Mouse (Mus musculus) frontal cortex, adult (tissue): ENCODE measurements at regions not wholly inside any gene's neighbourhood (a gene's known extent, or its start where the extent isn't known, plus 50 kb on each side); places are given as distances from the start of the nearest gene placed in this dataset.
"Not testable (repeated sequence)": the region's sequence is repeated elsewhere in the genome, so short reads cannot be mapped to it uniquely, and the experiment has no call there.

Experiments
- ATAC-seq: cut with Nextera tagmentation; 2 replicates; pipeline ENCODE4 v1.9.2; 2017; ENCODE audit warnings: mild to moderate bottlenecking, moderate library complexity, mixed read lengths; ENCODE audit not compliant: low TSS enrichment

DNA sequence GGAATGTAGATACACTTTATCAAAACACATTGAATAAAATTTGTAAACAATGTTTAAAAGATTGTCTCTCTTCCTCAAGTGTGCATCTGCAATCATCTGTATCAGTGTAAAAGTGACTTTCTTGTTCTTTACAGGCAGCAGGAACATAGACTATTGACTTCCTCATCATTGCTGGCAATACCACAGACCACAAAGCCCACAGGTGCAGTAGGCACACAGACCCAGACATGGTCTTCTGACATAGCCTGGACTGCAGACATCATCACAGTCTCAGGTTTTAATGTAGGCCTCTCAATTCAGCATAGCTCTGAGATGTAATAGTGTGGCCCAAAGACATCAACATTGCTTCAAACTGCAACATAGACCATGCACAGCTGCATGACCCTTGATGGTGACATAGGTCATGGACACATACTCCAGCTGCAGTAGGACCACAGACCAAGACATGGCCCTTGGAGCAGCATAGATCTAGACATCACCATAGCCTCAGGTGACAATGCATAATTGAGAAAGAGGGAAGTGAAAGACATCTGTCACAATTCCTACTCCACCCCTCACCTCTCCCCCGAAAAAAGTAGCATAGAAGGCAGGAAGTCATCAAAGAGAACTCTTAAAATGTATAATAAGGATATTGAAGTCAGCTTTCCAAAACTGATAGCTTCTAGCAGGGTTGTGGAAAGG lies 74.1 kb upstream of the Speer2 start:
- ATAC-seq, result no peak

DNA sequence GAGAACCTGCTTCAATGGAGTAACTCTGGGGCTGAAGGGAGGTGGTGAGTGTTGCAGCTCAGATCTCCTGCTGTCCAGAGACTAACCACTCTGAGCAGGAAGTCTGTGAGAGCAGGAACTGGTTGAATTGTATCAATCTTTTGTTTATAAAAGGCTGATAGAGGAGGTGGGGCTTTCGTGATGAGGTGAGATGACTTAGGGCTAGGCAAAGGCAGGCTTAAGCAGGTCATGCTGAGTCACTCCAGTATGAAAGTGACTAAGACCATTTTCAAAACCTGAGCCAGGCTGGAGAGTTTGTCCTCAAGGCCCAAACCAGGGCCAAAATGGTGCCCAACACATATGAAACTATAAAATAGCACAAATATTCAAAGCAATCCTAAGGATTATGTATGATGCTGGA lies 80.1 kb upstream of the Speer2 start:
- no peak for ATAC-seq

DNA sequence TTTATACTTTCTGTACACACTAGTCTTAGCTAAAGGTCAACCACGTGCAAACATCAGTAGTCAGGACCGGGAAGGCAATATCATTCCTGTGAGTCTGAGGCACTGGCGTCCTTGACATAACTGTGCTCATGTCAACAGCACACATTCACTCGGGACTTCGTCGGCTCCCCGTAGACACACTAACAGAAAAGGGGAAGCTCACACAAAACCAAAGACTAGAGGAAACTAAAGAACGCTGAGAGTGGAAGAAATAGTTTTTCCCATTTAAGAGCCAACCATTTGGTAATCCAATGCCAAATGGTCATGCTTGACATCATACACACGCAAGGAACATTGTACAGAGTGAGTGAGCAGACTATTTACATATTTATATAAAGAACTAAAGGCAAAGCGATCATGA lies 85.2 kb upstream of the Speer2 start:
- peak; percentile 52; the same call in 1 of the 2 replicates for ATAC-seq

DNA sequence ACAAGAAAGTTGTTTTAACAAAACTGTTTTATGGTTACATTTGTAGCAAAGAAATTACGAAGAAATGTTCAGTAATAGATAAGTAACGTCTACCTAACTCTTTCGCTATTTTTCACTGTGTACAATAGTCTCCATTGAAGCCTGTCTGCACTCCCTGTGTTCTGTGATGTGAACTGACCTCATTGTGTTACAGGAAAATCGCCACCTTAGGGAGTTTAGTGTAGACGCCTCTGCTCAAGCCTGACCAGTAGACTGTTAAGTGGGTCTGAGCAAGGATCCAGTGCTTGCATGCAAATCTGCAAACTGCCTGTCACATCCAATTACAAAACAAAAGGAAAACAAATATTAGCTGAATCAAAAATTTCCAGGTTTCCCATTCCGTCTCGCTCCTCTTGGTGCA lies 85.8 kb upstream of the Speer2 start:
- peak; percentile 50 for ATAC-seq

DNA sequence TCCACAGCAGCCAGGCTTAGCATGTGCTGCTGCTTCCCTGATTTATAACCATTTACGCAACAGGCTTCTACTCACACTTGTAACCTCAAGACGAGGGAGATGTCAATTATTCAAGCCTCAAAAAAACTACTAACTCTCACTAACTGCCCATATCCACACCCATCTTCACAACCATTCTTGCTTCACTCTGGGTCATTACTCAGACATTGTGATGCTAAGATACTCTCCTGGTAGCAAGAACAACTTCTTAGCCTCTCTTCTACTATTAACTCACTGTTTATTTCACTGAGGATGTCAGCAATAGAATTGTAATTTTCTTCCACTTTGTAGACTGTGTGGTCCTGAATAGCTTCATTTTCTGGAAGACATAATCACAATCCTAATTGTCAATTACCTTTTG lies 88.0 kb upstream of the Speer2 start:
- no peak for ATAC-seq

DNA sequence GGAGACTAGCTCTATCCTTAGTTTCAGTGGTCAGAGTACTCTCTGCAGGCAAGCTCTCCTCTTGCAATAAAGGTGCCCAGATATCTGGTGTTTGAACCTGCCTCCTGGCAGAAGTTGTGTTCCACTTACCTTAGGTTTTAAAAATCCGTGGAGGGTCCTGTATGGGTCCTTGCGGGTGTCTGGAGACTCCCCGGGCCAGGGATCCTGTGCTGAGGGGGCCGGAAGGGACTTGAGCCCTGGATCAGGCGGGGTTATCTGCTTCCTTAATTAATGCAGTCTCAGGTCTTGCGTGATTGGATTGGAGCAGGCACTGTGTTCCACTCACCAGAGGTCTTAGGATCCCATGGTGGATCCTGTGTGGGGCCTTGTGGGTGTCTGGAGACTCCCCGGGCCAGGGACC lies 103.0 kb upstream of the Speer2 start:
- ATAC-seq, result not testable (repeated sequence)

DNA sequence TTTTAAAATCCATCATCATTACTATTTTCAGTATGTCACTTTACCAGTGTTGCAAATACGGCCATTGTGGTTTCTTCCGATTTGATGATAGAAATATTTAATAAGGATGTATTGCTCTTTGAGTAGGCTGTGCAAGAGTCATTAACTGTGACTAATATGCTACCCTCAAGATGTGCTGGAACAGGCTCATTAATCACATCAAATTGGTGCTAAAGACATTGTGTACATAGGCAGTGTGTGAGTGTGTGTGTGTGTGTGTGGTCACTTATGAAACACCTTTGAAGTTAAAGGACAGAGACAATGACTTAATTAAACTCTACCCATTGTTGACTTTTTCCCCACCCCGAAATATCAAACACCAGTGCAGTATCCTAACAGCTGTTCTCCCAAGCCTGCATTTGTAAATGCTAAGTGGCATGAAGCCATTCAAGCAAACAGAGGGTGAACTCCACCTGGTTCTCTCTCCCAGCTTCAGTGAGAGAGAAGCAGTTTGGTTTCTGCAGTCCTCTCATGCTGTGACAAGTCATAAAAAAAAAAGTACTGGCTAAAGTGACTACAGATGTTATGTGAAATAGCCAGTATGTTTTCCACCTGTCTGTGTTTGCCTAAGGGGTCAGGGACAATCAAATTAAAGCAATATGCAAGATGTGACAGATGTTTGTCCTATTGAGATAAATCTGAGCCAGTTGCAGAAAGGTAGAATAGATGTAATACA lies 116.4 kb upstream of the Speer2 start:
- ATAC-seq, result no peak

DNA sequence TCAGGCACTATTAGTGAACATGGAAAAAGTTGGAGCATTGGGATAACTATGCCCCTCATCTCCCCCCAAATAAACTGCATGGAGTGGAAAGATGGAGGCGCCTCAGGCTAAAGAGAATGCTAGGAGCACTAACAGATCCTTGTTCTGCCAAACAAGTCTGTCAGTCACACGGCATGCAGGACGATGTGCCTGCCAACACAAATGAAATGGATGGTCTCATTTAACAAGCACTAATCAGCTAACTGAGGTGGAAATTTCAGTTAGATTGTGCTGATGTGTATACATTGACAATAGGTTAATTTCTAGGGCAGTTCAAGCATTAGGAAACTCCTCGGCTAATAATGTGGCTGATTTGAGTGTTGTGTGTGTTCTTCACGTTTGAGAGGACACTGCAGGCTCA lies 120.8 kb upstream of the Speer2 start:
- no peak for ATAC-seq

DNA sequence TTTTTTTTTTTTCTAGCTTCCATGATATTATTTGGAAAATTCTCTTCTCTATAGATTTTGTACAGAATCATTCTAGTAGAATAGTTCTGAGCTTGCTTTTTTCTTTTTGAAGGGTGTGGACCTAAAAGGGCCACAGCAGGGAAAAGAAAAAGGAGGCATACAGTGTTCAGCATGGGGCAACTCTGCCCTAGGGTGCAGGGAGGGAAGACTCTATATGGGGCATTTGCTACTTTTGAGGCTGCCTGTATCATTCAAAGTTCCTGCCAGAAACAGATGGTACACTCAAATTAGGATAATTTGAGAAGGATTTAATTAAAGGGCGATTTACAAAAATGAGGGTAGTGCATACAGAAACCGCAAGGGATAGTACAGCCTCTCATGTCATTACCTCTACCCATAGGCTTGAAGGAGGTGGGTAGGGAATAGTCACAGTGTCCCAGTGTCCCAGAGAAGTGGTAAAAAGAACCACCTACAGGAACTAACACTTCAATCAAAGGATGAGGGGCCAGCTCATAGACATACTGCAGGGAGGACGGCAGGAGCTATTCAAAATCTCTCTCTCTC lies 128.4 kb upstream of the Speer2 start:
- ATAC-seq, result peak; percentile 74

DNA sequence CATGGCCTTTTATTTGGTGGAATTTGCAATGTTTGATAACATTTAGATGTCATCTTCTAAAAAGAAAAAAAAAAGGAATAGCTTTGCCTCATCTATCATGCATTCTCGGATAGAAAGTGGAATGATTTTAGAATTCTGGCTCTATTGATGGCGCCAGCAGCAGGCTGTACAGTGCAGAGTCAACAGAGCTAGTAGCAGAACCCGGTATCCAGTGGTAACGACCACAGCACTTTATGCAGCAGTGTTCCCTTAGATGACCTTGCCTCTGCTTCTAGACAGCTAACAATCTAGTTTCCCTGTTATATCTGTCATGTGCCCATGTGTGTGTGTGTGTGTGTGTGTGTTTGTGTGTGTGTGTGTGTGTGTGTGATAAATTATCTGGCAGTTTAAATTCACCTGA lies 129.2 kb upstream of the Speer2 start:
- no peak for ATAC-seq

DNA sequence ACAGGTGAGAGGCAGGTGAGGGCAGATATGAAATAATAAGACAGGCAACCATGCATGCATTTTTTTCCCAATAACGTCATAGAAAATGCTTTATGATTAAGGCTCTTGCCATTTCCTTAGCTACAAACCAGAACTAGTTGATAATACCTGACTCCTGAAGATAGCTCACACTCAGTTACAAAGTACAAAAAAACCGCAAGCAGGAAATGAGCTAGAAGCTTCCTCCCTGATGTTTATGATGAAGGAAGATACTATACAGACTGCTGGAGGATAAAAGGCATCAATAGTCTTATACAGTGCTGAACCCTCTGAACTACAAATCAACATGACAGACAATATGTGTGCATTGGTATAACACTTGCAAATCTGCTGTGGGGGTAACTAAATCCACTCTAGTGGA lies 143.3 kb upstream of the Speer2 start:
- ATAC-seq, result no peak

DNA sequence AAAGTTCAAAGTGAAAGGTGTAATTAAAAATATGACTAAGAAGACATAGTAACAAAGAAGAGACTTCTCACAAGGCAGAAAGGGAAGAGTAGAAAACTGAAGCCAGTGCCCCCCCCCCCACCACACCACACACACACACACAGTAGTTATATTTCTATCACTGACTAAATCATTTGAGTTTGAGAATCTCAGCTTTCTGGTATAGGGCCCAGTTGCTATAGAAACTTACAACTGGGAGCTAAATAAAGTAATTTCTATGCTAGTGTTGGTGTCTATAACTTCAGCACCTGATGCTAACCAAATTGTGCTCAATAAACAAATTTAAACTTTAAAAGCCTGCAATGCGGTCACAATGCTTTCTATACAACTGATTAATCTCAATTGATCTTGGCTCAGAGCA lies 153.4 kb upstream of the Speer2 start:
- ATAC-seq, result peak; percentile 59; the same call in 1 of the 2 replicates

DNA sequence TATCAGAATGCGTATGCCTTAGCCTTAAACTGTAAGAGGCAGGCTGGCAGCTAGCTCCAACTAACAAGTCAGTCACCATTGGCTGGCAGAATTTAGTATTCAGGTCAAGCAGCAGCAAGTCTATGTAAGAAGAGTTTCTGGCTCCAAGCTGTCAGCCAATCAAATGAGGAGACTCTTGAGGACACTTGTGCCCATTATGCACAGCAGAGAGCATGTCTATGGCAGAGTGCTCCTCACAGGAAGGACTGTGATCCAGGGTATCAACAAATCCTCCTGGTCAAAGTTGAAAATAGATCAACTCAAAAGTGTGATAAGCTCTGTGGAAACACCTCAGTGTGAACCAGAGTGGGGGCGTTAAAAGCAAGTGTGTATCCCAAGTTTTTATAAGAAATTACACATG lies 156.0 kb upstream of the Speer2 start:
- ATAC-seq, result no peak

DNA sequence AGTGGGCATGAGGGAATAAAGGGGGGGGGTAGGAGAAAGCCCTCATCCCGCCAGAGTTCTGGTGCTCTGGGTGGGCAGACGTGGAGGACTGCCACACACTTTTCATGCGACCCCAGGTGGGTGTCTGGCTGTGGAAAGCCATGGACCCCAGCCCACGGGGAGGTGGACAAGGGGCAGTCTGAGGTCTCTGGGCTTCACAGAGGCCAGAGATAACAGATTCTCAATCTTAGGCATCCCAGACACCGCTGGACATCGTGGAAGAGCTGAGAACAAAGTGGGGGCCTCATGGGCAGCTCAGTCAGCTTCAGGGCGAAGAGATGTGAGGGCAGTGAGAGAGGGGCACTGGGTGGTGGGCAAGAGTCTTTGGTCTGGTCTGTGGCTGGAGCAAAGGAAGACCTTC lies 157.9 kb upstream of the Speer2 start:
- ATAC-seq, result no peak

DNA sequence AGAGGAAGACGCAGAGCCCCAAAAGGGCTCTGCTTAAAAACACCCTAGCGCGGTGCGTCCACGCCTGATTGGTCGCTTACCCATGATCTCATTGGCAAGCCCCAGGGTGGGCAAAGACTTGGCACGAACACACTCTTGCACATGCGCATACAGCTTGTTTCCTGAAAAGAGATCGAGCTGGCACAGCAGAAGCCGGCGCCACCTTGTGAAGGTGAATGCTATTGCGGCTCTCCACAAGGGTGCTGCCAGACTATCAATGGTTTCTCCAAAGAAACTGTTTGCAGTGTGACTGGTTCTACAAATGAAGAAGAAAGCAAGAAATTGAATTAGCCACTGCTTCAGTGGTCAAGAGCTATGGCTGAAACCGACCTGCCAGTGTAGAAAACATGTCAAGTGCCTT lies 165.1 kb upstream of the Speer2 start:
- 0 out of 2 replicates have a peak, but pooled peaks have one; percentile 50 for ATAC-seq

DNA sequence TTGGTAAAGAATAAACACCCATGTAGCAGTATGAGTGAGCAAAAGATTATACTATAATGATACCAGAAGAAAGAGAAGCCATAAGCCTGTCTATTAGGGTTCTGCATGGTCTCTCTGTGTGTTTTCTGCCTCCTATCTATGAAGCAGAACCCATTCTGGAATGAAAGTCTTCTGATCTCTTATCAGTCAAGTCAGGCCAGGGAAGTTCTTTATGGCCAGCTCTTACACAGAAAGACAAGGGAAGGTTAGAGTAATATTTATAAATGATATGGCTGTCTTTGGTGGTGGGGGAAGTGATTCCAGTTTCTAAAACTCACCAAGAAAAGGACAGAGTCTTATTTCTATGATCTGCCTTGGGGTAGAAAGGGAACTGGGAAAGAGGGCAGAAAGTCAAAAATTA lies 182.0 kb upstream of the Speer2 start:
- ATAC-seq, result no peak

DNA sequence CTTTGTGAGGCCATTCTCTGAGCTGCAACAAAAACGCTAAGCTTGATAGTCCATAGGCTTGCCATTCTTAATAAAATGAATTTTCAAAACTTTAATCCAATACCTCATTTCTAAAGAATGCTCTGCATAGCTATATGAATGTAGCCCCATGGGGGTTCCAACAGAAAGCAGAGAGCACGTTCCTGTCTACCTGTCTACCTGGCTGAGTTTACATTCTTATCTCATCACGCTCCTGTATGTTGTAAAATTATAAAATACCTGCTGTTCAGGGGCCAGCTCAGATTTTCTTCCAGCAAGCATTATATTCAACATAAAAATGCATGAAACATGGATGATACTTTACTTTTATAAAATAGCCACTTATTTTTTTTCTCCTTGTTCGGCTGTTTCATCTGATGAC lies 182.5 kb upstream of the Speer2 start:
- no peak for ATAC-seq

DNA sequence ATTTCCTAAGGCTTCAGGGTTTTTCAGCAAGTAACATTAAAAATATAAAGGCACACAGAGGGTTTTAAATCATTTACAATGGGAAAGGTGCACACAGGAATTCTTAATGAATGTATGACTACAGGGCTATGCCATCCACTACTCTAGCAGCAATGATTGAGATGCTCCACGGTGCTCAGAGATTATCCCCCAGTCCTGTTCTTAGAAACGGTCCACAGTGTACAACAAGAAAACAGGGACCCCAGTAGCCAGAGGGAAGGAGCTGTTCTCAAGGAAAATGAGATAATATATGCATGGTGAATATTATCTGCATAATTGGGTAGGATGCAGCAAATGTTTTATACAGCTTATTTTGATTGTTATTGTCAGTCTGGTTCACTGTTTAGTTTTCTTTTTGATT lies 186.3 kb upstream of the Speer2 start:
- no peak for ATAC-seq

DNA sequence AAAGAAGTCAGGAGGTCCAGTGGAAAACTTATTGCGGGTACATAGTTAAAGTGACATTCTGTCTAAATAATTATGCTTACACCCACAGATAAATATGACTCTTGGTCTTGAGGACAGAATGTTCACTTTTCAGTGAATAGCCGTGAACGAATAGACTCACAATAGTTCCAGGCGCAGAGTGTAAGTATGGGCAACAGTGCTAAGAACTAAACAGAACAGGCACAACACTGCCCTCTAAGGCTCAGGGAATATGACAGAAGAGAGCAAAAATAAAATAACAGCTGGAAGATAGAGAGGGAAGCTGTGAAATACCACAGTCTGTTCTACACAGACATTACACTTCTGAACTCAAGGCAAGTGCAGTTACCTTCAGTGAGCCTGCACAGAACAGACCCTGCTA lies 207.9 kb upstream of the Speer2 start:
- peak; percentile 45; the same call in 1 of the 2 replicates for ATAC-seq

DNA sequence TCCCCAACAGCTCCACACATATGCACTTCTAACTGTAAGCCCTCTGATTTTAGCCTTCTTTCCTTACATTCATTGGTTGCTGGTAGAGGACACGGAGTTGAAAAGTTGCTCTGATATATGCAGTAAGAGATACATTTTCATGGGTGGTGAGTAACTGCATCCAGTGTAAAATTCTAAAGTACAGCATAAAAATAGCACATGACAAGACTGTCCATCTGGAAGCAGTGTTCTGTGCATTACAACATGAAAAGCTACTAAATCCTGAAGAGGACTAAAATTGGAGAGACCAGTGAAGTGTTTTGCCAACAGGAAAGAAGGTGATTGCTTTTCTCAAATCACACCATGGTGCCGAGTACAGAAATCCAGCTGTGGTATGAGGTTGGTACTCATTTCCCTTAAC lies 210.2 kb upstream of the Speer2 start:
- peak; percentile 97 for ATAC-seq

DNA sequence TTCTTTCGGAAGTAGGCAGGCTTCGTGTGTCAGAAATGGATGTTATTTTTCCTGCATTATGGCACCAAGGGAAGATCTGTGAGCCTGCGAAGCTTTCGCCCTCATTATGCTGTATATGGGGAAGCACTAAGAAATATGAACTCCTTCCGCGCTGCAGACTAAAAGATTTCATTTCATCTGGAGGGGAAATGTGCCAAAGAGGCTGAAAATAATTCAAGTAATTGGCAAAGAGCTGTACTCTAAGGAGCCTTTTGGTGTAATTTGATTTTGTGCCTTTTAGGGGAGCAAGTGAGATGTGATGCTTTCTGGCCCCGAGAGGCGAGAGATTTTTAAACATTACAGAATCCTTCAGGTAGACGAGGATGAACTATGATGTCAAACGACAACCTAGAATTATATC lies 216.0 kb upstream of the Speer2 start:
- peak; percentile 89 for ATAC-seq

DNA sequence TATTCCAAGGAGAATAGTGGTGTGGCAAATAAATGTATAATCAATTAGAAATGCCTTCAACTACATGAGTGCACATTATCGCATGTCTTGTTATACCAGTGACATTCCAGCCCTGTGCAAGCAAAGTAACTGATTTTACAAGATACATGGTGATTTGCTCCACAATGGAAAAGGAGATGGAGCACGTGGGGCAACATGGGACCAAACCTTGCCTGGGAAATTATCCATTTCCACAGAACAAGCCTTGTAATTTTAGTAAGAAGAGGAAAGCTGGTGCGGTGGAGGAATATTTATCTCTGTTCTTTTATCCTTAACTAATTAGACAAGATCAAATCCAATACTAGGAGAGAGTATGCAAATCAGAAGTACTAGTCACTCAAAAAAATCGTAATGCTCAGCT lies 222.5 kb upstream of the Gbe1 start:
- no peak for ATAC-seq

DNA sequence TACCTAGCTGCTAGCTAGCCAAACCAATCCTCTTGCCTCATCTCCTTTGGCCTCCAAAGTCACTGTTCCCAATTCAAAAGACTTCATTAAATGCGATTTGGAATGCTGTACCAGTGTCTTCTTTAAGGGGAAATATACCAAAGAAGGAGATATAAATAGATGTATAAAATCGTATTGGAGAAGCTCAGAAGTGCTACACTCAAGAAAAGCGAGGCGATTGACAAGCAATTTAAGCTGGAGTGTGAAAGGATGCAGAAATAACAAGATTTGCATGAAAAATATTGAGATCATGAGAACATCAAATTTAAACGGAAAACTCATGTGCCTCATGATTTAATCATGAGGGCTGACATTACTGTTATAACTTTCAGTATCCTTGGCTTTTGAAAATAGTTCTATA lies 221.8 kb upstream of the Gbe1 start:
- peak; percentile 58 for ATAC-seq
